Mouse (Mus musculus) ES-Bruce4 (cell line): ENCODE measurements at regions not wholly inside any gene's neighbourhood (a gene's known extent, or its start where the extent isn't known, plus 50 kb on each side); places are given as distances from the start of the nearest gene placed in this dataset.

Experiments
- H3K27ac ChIP-seq: 2 replicates; pipeline ENCODE4 v1.5.1; 2012; ENCODE audit warnings: low read length, inconsistent platforms; ENCODE audit not compliant: insufficient read depth
- H3K27me3 ChIP-seq: 2 replicates; pipeline ENCODE4 v1.6.1; 2012; ENCODE audit warnings: mild to moderate bottlenecking, low read length, inconsistent platforms; ENCODE audit not compliant: control insufficient read depth, poor library complexity, insufficient read depth, severe bottlenecking
- H3K36me3 ChIP-seq: 2 replicates; pipeline ENCODE4 v1.6.1; 2012; ENCODE audit warnings: inconsistent platforms, mild to moderate bottlenecking, low read length, moderate library complexity; ENCODE audit not compliant: control insufficient read depth, poor library complexity, insufficient read depth, severe bottlenecking
- H3K4me1 ChIP-seq: one replicate; pipeline ENCODE4 v1.8.1; 2011; ENCODE audit warnings: low read length; ENCODE audit not compliant: control insufficient read depth, insufficient read depth
- H3K4me3 ChIP-seq: 2 replicates; pipeline ENCODE4 v1.5.1; 2011; ENCODE audit warnings: low read depth, mild to moderate bottlenecking, low read length
- H3K9ac ChIP-seq: 2 replicates; pipeline ENCODE4 v1.6.1; 2012; ENCODE audit warnings: low read depth, mild to moderate bottlenecking, inconsistent platforms; ENCODE audit not compliant: poor library complexity, severe bottlenecking
- H3K9me3 ChIP-seq: replicated peaks from 2 replicates; pipeline ENCODE4 v1.6.1; 2012; ENCODE audit warnings: mild to moderate bottlenecking, low read length, inconsistent platforms; ENCODE audit not compliant: control insufficient read depth, poor library complexity, insufficient read depth, severe bottlenecking
- CTCF ChIP-seq: IDR thresholded peaks from one replicate; pipeline ENCODE4 v1.8.1; 2011; ENCODE audit warnings: low read depth, low read length
- EP300 ChIP-seq: IDR thresholded peaks from 2 replicates; pipeline ENCODE4 v1.6.1; 2011; ENCODE audit warnings: low read depth, low read length; ENCODE audit not compliant: insufficient read depth
- POLR2A ChIP-seq: IDR thresholded peaks from one replicate; pipeline ENCODE4 v1.8.1; 2011; ENCODE audit warnings: low read length; ENCODE audit not compliant: insufficient read depth

DNA sequence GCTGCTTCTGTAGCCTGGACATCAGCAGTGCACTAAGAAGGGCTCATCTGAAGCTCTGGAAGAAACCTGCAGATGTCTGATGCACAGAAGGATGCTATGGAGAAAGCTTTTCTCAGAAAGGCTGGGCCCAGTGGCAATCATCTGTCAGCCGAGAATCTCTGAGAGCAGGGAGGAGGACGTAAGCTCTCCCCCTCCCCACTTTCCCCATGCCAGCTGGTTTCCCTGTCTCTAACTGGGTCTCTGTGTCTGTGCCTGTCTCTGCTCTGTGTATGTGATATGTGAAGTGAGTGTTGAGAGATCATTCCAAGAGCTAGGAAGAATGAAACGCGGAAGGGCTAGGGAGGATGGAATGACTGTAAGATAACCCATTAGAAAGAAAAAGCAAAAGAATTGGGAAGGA, 155.1 kb upstream of the Podxl start:
- Histone ChIP-seq H3K36me3 (no peaks in the 10 kb centered on the region), H3K27ac (no peak overlapping the region), H3K4me3 (no peak overlapping the region), H3K4me1 (peaks cover 4% of the 10 kb centered on the region), H3K9me3 (no peaks in the 10 kb centered on the region), H3K9ac (no peak overlapping the region), H3K27me3 (no peaks in the 10 kb centered on the region; the same call in 1 of the 2 replicates)
- TF ChIP-seq POLR2A (no peak), EP300 (no peak), CTCF (no peak)

DNA sequence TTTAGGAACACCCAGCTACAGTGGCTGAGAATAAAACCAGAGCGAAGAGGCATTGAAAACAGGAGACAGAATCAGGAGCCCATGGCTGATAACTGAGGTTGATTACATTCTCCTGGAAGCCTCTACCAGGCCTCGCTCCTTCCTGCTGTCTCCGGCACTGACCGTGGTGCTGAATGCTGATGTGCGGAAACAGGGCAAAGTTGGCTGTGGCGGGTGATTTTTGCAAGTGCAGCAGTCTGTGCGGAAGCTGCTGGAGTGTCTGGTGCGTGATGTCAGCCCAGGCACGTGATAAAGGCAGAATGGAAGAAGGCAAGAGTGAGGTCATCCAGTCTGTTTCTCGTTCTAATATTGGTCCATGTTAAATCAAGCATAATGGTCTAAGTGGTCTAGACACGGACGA, 153.8 kb upstream of the Podxl start:
- Histone ChIP-seq H3K4me1 (peaks cover 4% of the 10 kb centered on the region), H3K27me3 (no peaks in the 10 kb centered on the region), H3K4me3 (no peak overlapping the region), H3K36me3 (no peaks in the 10 kb centered on the region), H3K27ac (no peak overlapping the region), H3K9ac (no peak overlapping the region), H3K9me3 (no peaks in the 10 kb centered on the region)
- no peak for TF ChIP-seq EP300
- no peak for TF ChIP-seq CTCF
- TF ChIP-seq POLR2A = no peak

DNA sequence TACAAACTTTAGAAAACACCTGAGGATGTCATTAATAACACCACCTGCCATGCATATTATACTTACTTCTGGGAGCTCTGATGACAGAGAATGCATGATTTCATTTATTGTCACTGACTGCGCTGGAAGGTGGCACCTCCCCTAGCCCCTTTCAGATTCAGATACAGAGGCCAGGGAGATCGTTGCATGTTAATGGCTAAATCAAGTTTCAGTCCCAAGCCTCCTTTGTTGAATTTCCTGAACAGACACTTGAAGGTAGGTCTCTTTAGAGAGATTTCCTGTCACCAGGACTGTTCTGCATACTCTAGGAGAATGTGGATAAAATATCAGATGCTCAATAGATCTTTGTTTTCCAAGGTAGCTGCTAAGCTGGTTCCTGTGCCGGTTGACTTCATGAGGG, 143.5 kb upstream of the Podxl start:
- Histone ChIP-seq H3K27me3 (no peaks in the 10 kb centered on the region), H3K36me3 (no peaks in the 10 kb centered on the region), H3K4me1 (peaks cover 3% of the 10 kb centered on the region), H3K9ac (no peak overlapping the region), H3K9me3 (peaks cover 6% of the 10 kb centered on the region), H3K4me3 (no peak overlapping the region), H3K27ac (no peak overlapping the region)
- TF ChIP-seq CTCF = no peak
- TF ChIP-seq EP300 = no peak
- no peak for TF ChIP-seq POLR2A

DNA sequence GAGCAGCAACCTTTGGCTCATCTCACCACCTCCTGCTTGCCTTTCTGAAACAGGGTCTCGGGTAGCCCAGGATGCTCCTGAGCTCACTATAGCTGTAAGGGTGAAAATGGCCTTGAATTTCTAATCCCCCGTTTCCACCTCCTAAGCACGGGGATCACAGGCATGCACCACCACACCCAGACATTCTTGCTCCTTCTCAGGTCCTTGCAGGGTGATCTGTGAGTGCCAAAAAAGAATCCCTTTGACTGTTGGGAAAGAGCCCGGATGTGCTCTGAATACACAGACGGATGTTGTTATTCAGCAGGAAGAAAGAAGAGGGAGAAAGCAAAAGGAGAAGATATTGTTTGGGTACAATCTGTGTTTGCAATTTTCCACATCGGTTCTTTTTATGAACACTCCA, 140.4 kb upstream of the Podxl start:
- Histone ChIP-seq H3K4me3 (no peak overlapping the region), H3K4me1 (peaks cover 3% of the 10 kb centered on the region), H3K27ac (no peak overlapping the region), H3K9me3 (peaks cover 4% of the 10 kb centered on the region), H3K27me3 (no peaks in the 10 kb centered on the region), H3K36me3 (no peaks in the 10 kb centered on the region), H3K9ac (no peak overlapping the region)
- TF ChIP-seq POLR2A = no peak

DNA sequence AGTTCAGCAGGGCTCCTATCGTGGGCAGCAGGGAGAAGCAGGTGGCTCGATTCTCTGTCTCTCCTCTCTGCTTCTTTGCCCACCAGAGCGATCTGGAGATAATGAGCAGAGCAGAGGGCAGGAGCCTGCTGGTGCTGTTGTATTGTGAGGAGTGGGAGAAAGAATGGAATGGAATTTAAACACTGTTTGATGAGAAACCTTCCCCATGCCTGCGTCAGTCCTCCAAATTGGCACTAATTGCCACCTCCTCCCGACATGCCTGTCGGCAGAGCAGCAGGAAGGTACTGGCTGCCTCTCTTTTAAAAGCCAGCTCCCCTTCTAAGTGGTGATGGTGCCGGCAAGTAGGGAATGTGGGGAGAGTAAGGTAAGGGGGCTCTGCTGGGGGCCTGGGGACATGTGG, 139.2 kb upstream of the Podxl start:
- H3K9ac ChIP-seq = no peak overlapping the region
- TF ChIP-seq EP300 = no peak
- no peak for TF ChIP-seq CTCF
- TF ChIP-seq POLR2A = no peak
- no peaks in the 10 kb centered on the region for H3K9me3 ChIP-seq
- peaks cover 3% of the 10 kb centered on the region for H3K4me1 ChIP-seq
- H3K27ac ChIP-seq = no peak overlapping the region
- H3K36me3 ChIP-seq = no peaks in the 10 kb centered on the region
- H3K27me3 ChIP-seq = no peaks in the 10 kb centered on the region
- no peak overlapping the region for H3K4me3 ChIP-seq

DNA sequence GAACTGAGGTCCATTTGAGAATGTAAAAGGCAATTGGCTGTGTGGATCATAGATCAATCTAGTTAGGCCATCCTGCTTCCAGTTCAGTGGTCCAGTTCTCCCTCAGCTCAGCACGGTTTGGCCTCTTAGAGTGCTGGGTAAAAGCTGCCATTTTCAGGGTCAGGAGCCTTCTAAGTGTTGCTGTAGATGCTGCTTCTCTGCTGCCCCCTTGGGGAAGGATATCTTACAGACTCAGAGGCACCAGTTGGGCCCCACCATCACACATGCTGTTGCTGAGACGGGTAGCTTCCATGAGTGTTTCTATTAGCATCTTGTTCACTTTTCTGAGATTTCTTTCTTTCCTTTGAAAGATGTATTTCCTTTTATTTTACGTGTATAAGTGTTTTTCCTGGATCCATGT, 132.1 kb upstream of the Podxl start:
- Histone ChIP-seq H3K27me3 (no peaks in the 10 kb centered on the region), H3K4me3 (no peak overlapping the region), H3K9ac (no peak overlapping the region), H3K27ac (no peak overlapping the region), H3K36me3 (no peaks in the 10 kb centered on the region), H3K4me1 (no peaks in the 10 kb centered on the region), H3K9me3 (no peaks in the 10 kb centered on the region)
- TF ChIP-seq CTCF = peak; percentile 47
- TF ChIP-seq EP300 = no peak
